Mouse (Mus musculus) NIH3T3 (cell line): ENCODE results near the gene Gm20696.
A peak's percentile ranks its signal among the peaks of the same experiment; 100 is the strongest.

Experiments used
- DNase-seq: peaks from one replicate; pipeline ENCODE4 v3.0.0-alpha.2; 2012; ENCODE audit warnings: low read depth

The Gm20696 gene

GRCm38 (mm10) chr6:99439214-99439877, 227.3 kb downstream of the Gm20696 start:
- peak; percentile 48 for DNase-seq

- DNase-seq = peak; percentile 87
These were observed 230.2 kb downstream of the Gm20696 start for GRCm38 (mm10) chr6:99436371-99436770.

GRCm38 (mm10) chr6:99435140-99435539, 231.5 kb downstream of the Gm20696 start:
- no peak for DNase-seq

- no peak for DNase-seq
These were observed 233.6 kb downstream of the Gm20696 start for GRCm38 (mm10) chr6:99433006-99433405.

- no peak for DNase-seq
These were observed 234.7 kb downstream of the Gm20696 start for GRCm38 (mm10) chr6:99431941-99432340.

- DNase-seq = no peak
These were observed 236.0 kb downstream of the Gm20696 start for GRCm38 (mm10) chr6:99430560-99430959.

- no peak for DNase-seq
These were observed 237.0 kb downstream of the Gm20696 start for GRCm38 (mm10) chr6:99429378-99430131.

- DNase-seq = no peak
These were observed 237.6 kb downstream of the Gm20696 start for GRCm38 (mm10) chr6:99428961-99429360.

- peak; percentile 72 for DNase-seq
These were observed 239.3 kb downstream of the Gm20696 start for GRCm38 (mm10) chr6:99427301-99427700.

GRCm38 (mm10) chr6:99425044-99425443, 241.6 kb downstream of the Gm20696 start:
- DNase-seq = peak; percentile 22

- DNase-seq = peak; percentile 50
These were observed 245.9 kb downstream of the Gm20696 start for GRCm38 (mm10) chr6:99420666-99421065.

- DNase-seq = no peak
These were observed 254.0 kb downstream of the Gm20696 start for GRCm38 (mm10) chr6:99412598-99412997.

- DNase-seq = no peak
These were observed 257.0 kb downstream of the Gm20696 start for GRCm38 (mm10) chr6:99409602-99410001.

GRCm38 (mm10) chr6:99408880-99409279, 257.7 kb downstream of the Gm20696 start:
- DNase-seq = no peak

GRCm38 (mm10) chr6:99403755-99404390, 262.7 kb downstream of the Gm20696 start:
- no peak for DNase-seq

GRCm38 (mm10) chr6:99402941-99403340, 263.7 kb downstream of the Gm20696 start:
- peak; percentile 28 for DNase-seq

- no peak for DNase-seq
These were observed 264.2 kb downstream of the Gm20696 start for GRCm38 (mm10) chr6:99402370-99402769.

- no peak for DNase-seq
These were observed 264.8 kb downstream of the Gm20696 start for GRCm38 (mm10) chr6:99401801-99402200.

GRCm38 (mm10) chr6:99401211-99401610, 265.4 kb downstream of the Gm20696 start:
- no peak for DNase-seq

- no peak for DNase-seq
These were observed 270.9 kb downstream of the Gm20696 start for GRCm38 (mm10) chr6:99395745-99396144.

- DNase-seq = no peak
These were observed 271.8 kb downstream of the Gm20696 start for GRCm38 (mm10) chr6:99394801-99395200.

GRCm38 (mm10) chr6:99392484-99392883, 274.1 kb downstream of the Gm20696 start:
- peak; percentile 78 for DNase-seq
